Mouse (Mus musculus) cortical plate, adult 2 months (tissue): Measurements from ENCODE around the gene Foxj3.

ENCODE experiments used
- CTCF ChIP-seq: fragments of 200-500 bp; IDR thresholded peaks from 2 replicates; pipeline ENCODE4 v1.5.1; 2011; ENCODE audit warnings: mild to moderate bottlenecking, control low read depth, low read length; ENCODE audit not compliant: insufficient read depth; ENCODE audit errors: extremely low read depth
- POLR2A ChIP-seq: fragments of 200-500 bp; IDR thresholded peaks from 2 replicates; pipeline ENCODE4 v1.6.1; 2011; ENCODE audit warnings: mild to moderate bottlenecking, low read length, control low read depth; ENCODE audit not compliant: insufficient read depth; ENCODE audit errors: extremely low read depth

- TF ChIP-seq CTCF (no peak), POLR2A (no peak)
Measured at GRCm38 (mm10) chr4:119642666-119643065, 105.9 kb downstream of the Foxj3 start.
